In genomic region chr6:49218275-49218802, GRCm38 (mm10) we compare ENCODE assay signal across 1 mouse cellular context.
TF ChIP-seq lines count a peak whose summit lies in the region.

No protein-coding gene starts in this region.

TF ChIP-seq in CH12.LX, 34 proteins besides CTCF, POLR2A, EP300 and RAD21 (continued from another document):
- TF ChIP-seq NELFE (IDR thresholded peaks at IDR 0.05; ENCODE audit: low read depth, low read length) (peak; percentile 64; the same call in 1 of the 2 replicates), MAX (IDR thresholded peaks at IDR 0.05; ENCODE audit: low read length) (peak; percentile 68; the same call in 1 of the 2 replicates)
